Mouse (Mus musculus) embryonic facial prominence, embryonic 12.5 days (tissue): ENCODE data around the gene Zic2. TPM values are rescaled to one million over a fixed set of nuclear protein-coding genes. Genes with fewer than 3 reads are reported as not detected.
"Not testable (repeated sequence)": the region's sequence is repeated elsewhere in the genome, so short reads cannot be mapped to it uniquely, and the experiment has no call there.

ENCODE experiments used
- ATAC-seq: fragments of 200-750 bp; cut with Nextera tagmentation; 2 replicates; pipeline ENCODE4 v1.8.0; 2017; ENCODE audit not compliant: insufficient number of reproducible peaks, insufficient read depth, low FRiP score, low TSS enrichment
- H3K27ac ChIP-seq: fragments of 300-500 bp; sonication (generic); 2 replicates; pipeline ENCODE4 v1.5.1; 2016; ENCODE audit warnings: mild to moderate bottlenecking
- H3K27me3 ChIP-seq: fragments of 300-500 bp; sonication (generic); 2 replicates; pipeline ENCODE4 v1.6.1; 2016; ENCODE audit warnings: mild to moderate bottlenecking, moderate library complexity
- H3K36me3 ChIP-seq: fragments of 300-500 bp; sonication (generic); 2 replicates; pipeline ENCODE4 v1.6.1; 2016; ENCODE audit warnings: mild to moderate bottlenecking
- H3K4me1 ChIP-seq: fragments of 300-500 bp; sonication (generic); 2 replicates; pipeline ENCODE4 v1.6.1; 2016
- H3K4me2 ChIP-seq: fragments of 300-500 bp; sonication (generic); replicated peaks from 2 replicates; pipeline ENCODE4 v1.6.1; 2016; ENCODE audit warnings: mild to moderate bottlenecking, moderate library complexity
- H3K4me3 ChIP-seq: fragments of 300-500 bp; sonication (generic); 2 replicates; pipeline ENCODE4 v1.5.1; 2016; ENCODE audit warnings: mild to moderate bottlenecking
- H3K9ac ChIP-seq: fragments of 300-500 bp; sonication (generic); 2 replicates; pipeline ENCODE4 v1.6.1; 2016; ENCODE audit warnings: mild to moderate bottlenecking, moderate library complexity
- H3K9me3 ChIP-seq: fragments of 300-500 bp; sonication (generic); 2 replicates; pipeline ENCODE4 v1.6.1; 2016; ENCODE audit warnings: mild to moderate bottlenecking, moderate library complexity
- WGBS: fragments of 180-500 bp; shearing (Covaris S2); methylation state at CpG from one replicate; pipeline ENCODE4 v1.1.7; 2016; 5-methylcytosine and 5-hydroxymethylcytosine counted together
- polyA plus RNA-seq: library from polyadenylated mRNA; unstranded; fragments of >200 nt; fragmentation: Nextera tagmentation; extraction: Ambion mirVana; gene quantifications from 2 replicates; pipeline ENCODE4 v1.2.1, GENCODE M21; 2016

Gene Zic2
- polyA plus RNA-seq, 1 experiment from 2014 or later = 4.9 TPM

DNA sequence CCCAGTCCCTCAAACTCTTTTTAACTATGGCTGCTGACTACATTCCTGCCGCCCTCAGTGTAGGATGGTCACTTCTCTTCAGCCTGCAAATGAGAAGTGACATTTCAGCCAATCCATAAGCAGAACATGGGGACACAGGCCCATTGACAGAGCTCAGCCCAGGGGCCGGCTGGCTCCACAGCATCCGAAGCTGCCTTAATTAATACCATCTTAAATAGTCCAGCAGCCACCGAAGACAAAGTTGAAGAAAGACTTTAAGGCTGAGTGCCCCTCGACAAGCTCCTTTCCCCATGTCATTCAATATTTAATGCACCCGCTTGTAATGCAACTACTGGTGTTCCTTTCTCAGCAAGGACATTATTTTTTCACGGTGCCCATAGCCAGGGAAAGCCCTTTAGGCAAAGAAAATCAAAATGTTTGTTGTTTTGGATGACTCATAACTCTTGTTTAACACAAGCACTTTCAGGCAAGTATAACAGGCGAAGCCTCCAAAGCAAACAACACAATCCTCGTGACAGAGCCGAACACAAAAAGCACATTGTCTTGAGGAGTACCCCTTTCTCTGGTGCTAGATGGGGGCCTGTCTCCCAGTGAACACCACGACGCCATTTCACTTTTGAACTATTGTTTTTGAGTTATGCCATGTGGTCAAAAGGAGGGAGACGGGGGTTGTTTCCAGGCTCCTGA is 22.4 kb upstream of the Zic2 start:
- peaks cover 62% of the 10 kb centered on the region for H3K27me3 ChIP-seq
- H3K9me3 ChIP-seq = no peaks in the 10 kb centered on the region
- ATAC-seq = 0 out of 2 replicates have a peak, but pooled peaks have one; percentile 35
- H3K4me2 ChIP-seq = peak overlapping the region; percentile 42
- no peak overlapping the region for H3K27ac ChIP-seq
- WGBS = 10% methylated on average over 13 of the region's 13 CpGs
- H3K4me1 ChIP-seq = peaks cover 23% of the 10 kb centered on the region
- no peaks in the 10 kb centered on the region for H3K36me3 ChIP-seq
- H3K9ac ChIP-seq = no peak overlapping the region
- 0 out of 2 replicates have a peak overlapping the region, but pooled peaks have one; percentile 23 for H3K4me3 ChIP-seq

DNA sequence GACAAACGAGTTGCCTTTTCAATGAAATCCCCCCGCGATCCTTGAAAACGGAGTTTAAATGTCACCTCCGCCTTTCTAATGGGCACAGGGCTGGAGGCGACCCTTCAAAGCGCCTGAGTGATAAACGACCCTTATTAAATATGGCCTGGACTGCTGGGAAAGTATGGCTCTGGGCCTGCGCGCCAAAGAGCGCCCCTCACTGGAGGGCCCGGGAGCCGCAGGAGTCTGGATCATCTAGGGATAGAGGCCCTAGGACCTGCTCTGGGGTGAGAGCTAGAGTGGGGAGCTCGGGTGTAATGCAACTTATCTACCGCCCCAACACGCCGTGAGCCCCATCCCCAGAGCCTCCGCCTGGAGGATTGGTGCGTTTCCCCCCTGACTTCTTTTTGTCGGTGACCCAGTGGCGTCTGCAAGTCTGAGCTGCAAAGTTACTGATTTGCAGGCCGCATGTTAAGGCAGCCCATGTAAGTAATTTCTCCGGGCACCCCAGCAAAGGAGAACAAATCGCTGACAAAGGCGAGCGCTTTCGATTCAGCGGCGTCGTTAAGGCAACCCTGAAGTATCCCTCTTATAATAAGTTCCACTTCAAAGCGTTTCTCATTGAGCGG is 21.7 kb upstream of the Zic2 start:
- H3K4me1 ChIP-seq = peaks cover 23% of the 10 kb centered on the region
- no peaks in the 10 kb centered on the region for H3K36me3 ChIP-seq
- ATAC-seq = no peak
- H3K4me3 ChIP-seq = peak overlapping the region; percentile 23
- H3K9ac ChIP-seq = no peak overlapping the region
- H3K27me3 ChIP-seq = peaks cover 55% of the 10 kb centered on the region
- H3K9me3 ChIP-seq = no peaks in the 10 kb centered on the region
- H3K27ac ChIP-seq = no peak overlapping the region
- WGBS = 4% methylated on average over 32 of the region's 32 CpGs
- H3K4me2 ChIP-seq = peak overlapping the region; percentile 42

DNA sequence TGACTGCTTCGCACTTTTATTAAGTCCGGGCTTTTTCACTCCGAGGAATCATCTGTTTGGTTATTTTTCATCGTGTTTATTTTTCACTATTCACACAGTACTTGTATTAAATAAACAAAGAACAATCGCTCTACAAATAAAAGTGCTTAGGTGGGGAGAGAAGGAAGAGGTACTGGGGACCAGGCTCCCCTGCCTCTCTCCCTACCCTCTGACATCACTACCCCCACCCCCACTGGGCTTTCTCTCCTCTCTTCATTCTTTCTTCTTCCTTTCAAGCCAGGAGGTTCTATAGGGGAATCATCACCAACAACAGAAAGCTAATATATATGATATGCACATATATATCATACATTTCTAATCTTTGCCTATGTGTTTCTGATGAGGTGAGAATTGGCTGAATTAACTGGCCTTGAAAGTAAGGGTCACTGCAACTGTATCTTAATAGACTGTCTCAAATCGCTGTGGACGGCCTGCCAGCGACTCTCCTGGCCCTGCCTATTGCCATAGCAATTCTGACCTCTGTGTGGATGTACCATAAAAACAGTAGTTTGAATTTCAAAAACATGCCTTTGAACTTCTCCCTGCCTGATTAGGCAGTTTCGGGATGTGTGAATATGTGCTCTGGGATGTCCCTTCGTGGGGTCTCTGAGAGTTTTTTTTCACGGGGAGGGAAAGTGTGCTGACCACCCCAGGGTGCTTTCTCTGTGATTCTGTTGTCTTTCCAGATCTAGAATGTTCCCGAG is 21.1 kb upstream of the Zic2 start:
- H3K4me3 ChIP-seq = peak overlapping the region; percentile 23; the same call in 1 of the 2 replicates
- H3K36me3 ChIP-seq = no peaks in the 10 kb centered on the region
- 18% methylated on average over 12 of the region's 12 CpGs for whole genome bisulfite sequencing
- H3K9ac ChIP-seq = no peak overlapping the region
- no peaks in the 10 kb centered on the region for H3K9me3 ChIP-seq
- H3K4me2 ChIP-seq = peak overlapping the region; percentile 42
- peaks cover 23% of the 10 kb centered on the region for H3K4me1 ChIP-seq
- peaks cover 50% of the 10 kb centered on the region for H3K27me3 ChIP-seq
- no peak overlapping the region for H3K27ac ChIP-seq
- ATAC-seq = no peak

DNA sequence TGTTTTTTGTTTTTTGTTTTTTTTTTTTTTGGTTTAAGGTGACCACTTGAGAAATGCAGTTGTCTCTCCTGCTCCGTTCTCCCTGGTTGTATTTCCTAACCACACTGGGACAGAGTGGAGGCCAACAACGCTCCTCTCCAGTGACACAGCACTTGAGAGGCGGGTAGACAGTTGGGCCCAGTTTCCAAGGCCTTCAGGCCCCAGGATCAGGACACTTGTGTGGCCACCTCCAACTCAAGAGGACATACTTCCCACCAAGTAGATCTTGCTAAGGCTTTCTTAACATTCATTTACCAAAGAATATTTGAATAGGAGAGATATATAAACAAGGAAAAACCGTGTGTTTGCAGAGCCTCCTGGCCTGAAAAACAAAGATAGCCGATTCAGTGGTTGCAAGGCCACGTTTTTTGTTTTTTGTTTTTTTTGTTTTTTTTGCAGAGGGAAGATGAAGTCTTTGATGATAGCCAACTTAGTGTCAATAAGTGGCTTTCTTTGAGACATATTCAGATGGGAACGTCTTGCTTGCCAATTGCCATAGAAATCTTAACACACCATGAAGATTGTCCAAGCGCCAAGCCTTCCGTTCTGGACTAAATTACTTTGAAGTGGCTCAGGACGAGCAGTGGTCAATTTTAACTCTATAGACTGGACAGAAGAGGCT is 20.2 kb upstream of the Zic2 start:
- H3K9ac ChIP-seq = no peak overlapping the region
- no peak overlapping the region for H3K4me3 ChIP-seq
- H3K36me3 ChIP-seq = no peaks in the 10 kb centered on the region
- peaks cover 22% of the 10 kb centered on the region for H3K4me1 ChIP-seq
- no peak for ATAC-seq
- H3K4me2 ChIP-seq = no peak overlapping the region
- peaks cover 46% of the 10 kb centered on the region for H3K27me3 ChIP-seq
- WGBS = 50% methylated on average over 10 of the region's 10 CpGs
- no peaks in the 10 kb centered on the region for H3K9me3 ChIP-seq
- H3K27ac ChIP-seq = no peak overlapping the region

DNA sequence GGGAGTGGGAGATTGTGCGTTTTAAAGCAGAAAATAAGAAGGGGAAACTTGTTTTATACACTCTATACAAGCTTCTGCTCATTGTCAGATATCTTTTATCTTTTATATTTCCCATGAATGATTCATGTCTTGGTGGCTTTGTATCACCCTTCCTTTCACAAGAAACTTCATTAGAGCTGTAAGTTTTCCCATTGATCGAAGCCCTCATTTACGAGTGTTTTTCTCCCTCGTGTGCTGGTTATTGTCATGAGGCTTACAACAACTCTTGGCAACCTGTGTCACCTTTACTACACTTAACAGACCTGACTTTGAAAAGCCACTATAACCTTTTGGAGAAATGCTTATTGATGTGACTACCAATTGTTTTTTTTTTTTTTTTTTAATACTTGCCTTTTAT is 19.7 kb upstream of the Zic2 start:
- H3K27me3 ChIP-seq = peaks cover 46% of the 10 kb centered on the region
- H3K9me3 ChIP-seq = no peaks in the 10 kb centered on the region
- H3K4me1 ChIP-seq = peaks cover 17% of the 10 kb centered on the region
- H3K4me2 ChIP-seq = no peak overlapping the region
- ATAC-seq = no peak
- no peak overlapping the region for H3K27ac ChIP-seq
- no peaks in the 10 kb centered on the region for H3K36me3 ChIP-seq
- H3K9ac ChIP-seq = no peak overlapping the region
- H3K4me3 ChIP-seq = no peak overlapping the region
- WGBS = 67% methylated on average over 4 of the region's 4 CpGs

DNA sequence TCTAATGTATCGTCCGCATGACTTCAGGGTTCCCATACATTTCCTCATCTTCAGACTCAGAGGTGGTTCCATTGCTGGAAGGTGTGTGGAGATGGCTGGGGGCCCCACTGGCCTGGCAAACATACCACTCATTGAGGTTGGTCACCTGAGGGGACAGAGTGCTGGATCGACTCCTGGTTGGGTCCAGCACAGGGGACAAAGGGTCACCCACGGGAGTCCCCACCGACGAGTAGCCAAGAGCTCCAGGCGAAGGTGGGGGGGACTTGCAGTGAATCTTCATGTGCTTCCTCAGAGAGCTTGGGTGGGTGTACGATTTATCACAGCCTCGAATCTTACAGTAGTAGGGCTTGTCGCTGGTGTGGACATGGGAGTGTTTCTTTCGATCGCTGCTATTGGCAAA is 15.9 kb upstream of the Zic2 start:
- not testable (repeated sequence) for H3K4me1 ChIP-seq, H3K27ac ChIP-seq, H3K9ac ChIP-seq, ATAC-seq, H3K9me3 ChIP-seq, H3K36me3 ChIP-seq, H3K4me2 ChIP-seq, H3K4me3 ChIP-seq
- WGBS = 83% methylated on average over 11 of the region's 12 CpGs
- H3K27me3 ChIP-seq = peaks cover 48% of the 10 kb centered on the region

DNA sequence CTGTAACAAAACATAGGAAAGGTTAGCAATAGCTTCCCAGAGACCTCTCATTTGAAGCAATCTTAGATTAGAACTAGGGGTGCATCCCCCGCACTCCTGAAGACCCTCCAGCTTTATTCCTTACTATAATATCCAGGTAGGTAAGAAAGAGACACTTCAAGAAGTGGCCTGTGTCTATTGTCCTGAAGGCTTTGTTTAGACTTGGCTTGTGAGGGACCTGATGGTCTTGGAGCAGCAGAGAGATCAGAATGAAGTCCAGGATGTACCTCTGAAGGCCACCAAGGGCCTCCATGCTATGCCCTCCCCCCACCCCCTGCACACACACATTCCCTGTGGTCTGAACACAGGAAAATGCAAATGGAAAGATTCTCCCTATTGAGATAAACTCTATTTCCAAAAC is 15.5 kb upstream of the Zic2 start:
- peaks cover 7% of the 10 kb centered on the region for H3K4me1 ChIP-seq
- no peak overlapping the region for H3K4me2 ChIP-seq
- no peaks in the 10 kb centered on the region for H3K9me3 ChIP-seq
- H3K9ac ChIP-seq = no peak overlapping the region
- ATAC-seq = no peak
- H3K36me3 ChIP-seq = no peaks in the 10 kb centered on the region
- no peak overlapping the region for H3K4me3 ChIP-seq
- 97% methylated on average over 1 of the region's 1 CpGs for WGBS
- peaks cover 52% of the 10 kb centered on the region for H3K27me3 ChIP-seq
- H3K27ac ChIP-seq = no peak overlapping the region

DNA sequence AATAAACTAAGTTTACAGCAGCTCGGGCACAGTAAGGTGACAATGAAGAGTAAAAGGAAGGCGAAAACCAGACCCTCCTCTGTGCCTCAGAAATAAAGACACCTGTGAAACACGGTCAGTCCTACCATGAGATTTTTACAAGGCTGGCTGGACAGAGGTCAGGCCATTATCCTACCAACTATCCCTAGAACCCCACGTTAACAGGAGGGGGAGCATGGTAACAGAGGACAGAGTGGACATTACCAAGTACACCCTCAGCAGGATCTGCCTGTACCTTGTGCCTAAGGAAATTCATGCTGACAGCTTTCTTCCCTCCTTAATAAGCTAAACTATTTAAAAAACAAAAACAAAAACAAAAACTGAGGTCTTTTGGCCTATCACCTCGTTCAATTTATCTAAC is 15.0 kb upstream of the Zic2 start:
- Histone ChIP-seq H3K9ac (no peak overlapping the region), H3K27me3 (peaks cover 53% of the 10 kb centered on the region), H3K36me3 (no peaks in the 10 kb centered on the region), H3K9me3 (no peaks in the 10 kb centered on the region), H3K4me3 (no peak overlapping the region), H3K4me1 (peaks cover 11% of the 10 kb centered on the region), H3K27ac (no peak overlapping the region), H3K4me2 (no peak overlapping the region; the same call in 1 of the 2 replicates)
- no peak for ATAC-seq
- WGBS = 48% methylated on average over 5 of the region's 5 CpGs

DNA sequence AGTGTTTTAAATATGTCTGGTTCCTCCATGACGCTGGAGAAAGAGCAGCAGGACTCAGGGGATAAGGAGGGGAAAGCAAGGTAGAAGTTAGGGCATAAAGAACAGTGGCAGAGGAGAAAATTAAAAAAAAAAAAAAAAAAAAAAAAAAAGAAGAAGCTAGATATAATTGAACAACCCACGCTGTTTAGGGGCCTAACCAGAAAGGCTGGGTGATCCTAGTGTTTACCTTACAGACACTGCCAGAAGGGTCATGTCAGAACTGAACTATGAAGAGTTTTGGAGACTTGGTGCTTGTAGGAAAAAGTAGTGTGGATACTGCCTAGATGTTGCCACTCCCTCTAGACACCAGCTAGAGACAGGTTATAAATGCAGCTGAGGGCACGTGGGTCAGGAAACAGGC is 13.7 kb upstream of the Zic2 start:
- 40% methylated on average over 3 of the region's 3 CpGs for WGBS
- Histone ChIP-seq H3K27ac (no peak overlapping the region), H3K4me1 (peaks cover 16% of the 10 kb centered on the region), H3K4me2 (no peak overlapping the region; the same call in 1 of the 2 replicates), H3K27me3 (peaks cover 60% of the 10 kb centered on the region), H3K4me3 (peak overlapping the region; percentile 45), H3K9ac (no peak overlapping the region), H3K36me3 (no peaks in the 10 kb centered on the region), H3K9me3 (no peaks in the 10 kb centered on the region)
- ATAC-seq = no peak

DNA sequence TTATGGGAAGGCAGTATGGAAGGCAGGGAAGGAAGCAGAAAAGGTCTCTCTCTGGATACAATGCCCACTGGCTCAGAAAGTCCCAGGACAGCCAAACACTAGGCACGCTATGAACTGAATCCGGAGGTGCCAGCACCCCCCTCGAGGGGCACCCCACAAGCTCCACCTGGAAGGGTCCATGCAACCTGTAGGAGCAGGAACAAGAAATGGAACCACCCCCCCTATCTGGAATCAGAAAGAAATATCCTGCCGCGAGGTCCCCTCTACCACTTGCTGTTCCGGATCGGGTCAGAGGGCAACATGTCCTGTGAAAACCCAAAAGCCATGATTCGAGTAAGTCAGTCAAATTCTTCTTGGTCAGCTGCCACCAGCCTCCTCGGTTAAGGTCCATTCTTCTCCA is 13.3 kb upstream of the Zic2 start:
- Histone ChIP-seq H3K27ac (no peak overlapping the region), H3K4me2 (peak overlapping the region; percentile 30; the same call in 1 of the 2 replicates)
- 15% methylated on average over 9 of the region's 9 CpGs for WGBS

DNA sequence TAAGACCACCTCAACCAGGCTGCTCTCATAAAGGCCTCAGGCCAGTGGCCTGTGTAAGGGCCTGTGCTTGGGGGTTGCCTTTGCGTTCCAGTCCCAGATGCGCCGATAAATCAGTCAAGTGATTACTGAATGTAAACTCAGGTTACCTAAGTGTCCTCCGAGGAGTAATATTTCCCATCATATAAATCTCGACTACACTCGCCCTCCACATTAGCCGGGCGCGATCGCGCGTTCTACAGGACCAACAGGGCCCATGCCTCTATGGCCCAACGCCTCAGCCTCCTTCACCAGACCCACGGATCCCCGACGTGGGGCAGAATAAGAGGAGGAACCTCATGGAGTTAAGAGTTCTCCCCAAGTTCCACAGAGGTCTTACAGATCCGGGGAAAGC is 12.6 kb upstream of the Zic2 start:
- H3K4me2 ChIP-seq = peak overlapping the region; percentile 77
- H3K27me3 ChIP-seq = peaks cover 71% of the 10 kb centered on the region
- peak overlapping the region; percentile 2; the same call in 1 of the 2 replicates for H3K9ac ChIP-seq
- peak overlapping the region; percentile 79; the same call in 1 of the 2 replicates for H3K27ac ChIP-seq
- no peaks in the 10 kb centered on the region for H3K9me3 ChIP-seq
- 8% methylated on average over 17 of the region's 17 CpGs for WGBS
- peaks cover 16% of the 10 kb centered on the region for H3K4me1 ChIP-seq
- no peaks in the 10 kb centered on the region for H3K36me3 ChIP-seq
- no peak for ATAC-seq
- peak overlapping the region; percentile 45 for H3K4me3 ChIP-seq

More for the DNA sequence above, 13.3 kb upstream of the Zic2 start:
- Histone ChIP-seq H3K4me1 (peaks cover 16% of the 10 kb centered on the region), H3K4me3 (peak overlapping the region; percentile 45), H3K9me3 (no peaks in the 10 kb centered on the region), H3K27me3 (peaks cover 65% of the 10 kb centered on the region), H3K36me3 (no peaks in the 10 kb centered on the region), H3K9ac (peak overlapping the region; percentile 5; the same call in 1 of the 2 replicates)
- no peak for ATAC-seq
